Mouse (Mus musculus): ENCODE measurements around the gene Plcg1. TPM values are rescaled to one million over a fixed set of nuclear protein-coding genes. Genes with fewer than 3 reads are reported as not detected.

The Plcg1 gene
- polyA plus RNA-seq, 1 experiment from 2014 or later, result 32.5 TPM

- WGBS, result 82% methylated on average over 8 of the region's 8 CpGs
- Histone ChIP-seq H3K9ac (ENCODE audit: low read depth, low read length) (no peak overlapping the region), H3K27me3 (ENCODE audit: insufficient read depth, low read length) (no peaks in the 10 kb centered on the region), H3K36me3 (ENCODE audit: insufficient read depth, low read length) (peaks cover 15% of the 10 kb centered on the region; the same call in 1 of the 2 replicates), H3K9me3 (replicated peaks; ENCODE audit: low read length) (no peaks in the 10 kb centered on the region), H3K27ac (no peak overlapping the region), H3K4me2 (ENCODE audit: low read length) (no peak overlapping the region), H3K4me3 (replicated peaks; ENCODE audit: low read depth, low read length) (no peak overlapping the region), H3K4me1 (replicated peaks; ENCODE audit: insufficient read depth, low read length) (no peaks in the 10 kb centered on the region)
- DNase-seq (ENCODE audit: low spot score) (no peak), ATAC-seq (replicated peaks; ENCODE audit: low FRiP score, low read depth) (no peak)
- TF ChIP-seq CTCF (IDR thresholded peaks at IDR 0.05; ENCODE audit: low read depth), result no peak
Observed at GRCm38 (mm10) chr2:160771325-160772276, 40.5 kb downstream of the Plcg1 start.

- Histone ChIP-seq H3K27ac (no peak overlapping the region), H3K4me1 (replicated peaks; ENCODE audit: insufficient read depth, low read length) (no peaks in the 10 kb centered on the region), H3K27me3 (ENCODE audit: insufficient read depth, low read length) (no peaks in the 10 kb centered on the region), H3K36me3 (ENCODE audit: insufficient read depth, low read length) (peaks cover 10% of the 10 kb centered on the region; the same call in 1 of the 2 replicates), H3K9me3 (replicated peaks; ENCODE audit: low read length) (no peaks in the 10 kb centered on the region), H3K4me2 (ENCODE audit: low read length) (no peak overlapping the region), H3K4me3 (replicated peaks; ENCODE audit: low read depth, low read length) (no peak overlapping the region), H3K9ac (ENCODE audit: low read depth, low read length) (no peak overlapping the region)
- 72% methylated on average over 2 of the region's 2 CpGs for WGBS
- no peak for ATAC-seq (replicated peaks; ENCODE audit: low FRiP score, low read depth)
- DNase-seq (ENCODE audit: low spot score), result no peak
- TF ChIP-seq CTCF (IDR thresholded peaks at IDR 0.05; ENCODE audit: low read depth), result no peak
Observed at GRCm38 (mm10) chr2:160778034-160778433, 46.9 kb downstream of the Plcg1 start.

- DNase-seq (ENCODE audit: low spot score) (no peak), ATAC-seq (replicated peaks; ENCODE audit: low FRiP score, low read depth) (no peak)
- Histone ChIP-seq H3K27ac (no peak overlapping the region), H3K9ac (ENCODE audit: low read depth, low read length) (no peak overlapping the region), H3K4me3 (replicated peaks; ENCODE audit: low read depth, low read length) (no peak overlapping the region), H3K27me3 (ENCODE audit: insufficient read depth, low read length) (no peaks in the 10 kb centered on the region), H3K4me2 (ENCODE audit: low read length) (no peak overlapping the region), H3K4me1 (replicated peaks; ENCODE audit: insufficient read depth, low read length) (no peaks in the 10 kb centered on the region), H3K36me3 (ENCODE audit: insufficient read depth, low read length) (peaks cover 10% of the 10 kb centered on the region; the same call in 1 of the 2 replicates), H3K9me3 (replicated peaks; ENCODE audit: low read length) (no peaks in the 10 kb centered on the region)
- TF ChIP-seq CTCF (IDR thresholded peaks at IDR 0.05; ENCODE audit: low read depth), result no peak
- WGBS, result 89% methylated on average over 13 of the region's 13 CpGs
Observed at GRCm38 (mm10) chr2:160780154-160780833, 49.2 kb downstream of the Plcg1 start.

- Histone ChIP-seq H3K9ac (ENCODE audit: low read depth, low read length) (no peak overlapping the region), H3K4me1 (replicated peaks; ENCODE audit: insufficient read depth, low read length) (no peaks in the 10 kb centered on the region), H3K36me3 (ENCODE audit: insufficient read depth, low read length) (peaks cover 10% of the 10 kb centered on the region; the same call in 1 of the 2 replicates), H3K27me3 (ENCODE audit: insufficient read depth, low read length) (no peaks in the 10 kb centered on the region), H3K27ac (no peak overlapping the region), H3K4me2 (ENCODE audit: low read length) (no peak overlapping the region), H3K9me3 (replicated peaks; ENCODE audit: low read length) (no peaks in the 10 kb centered on the region), H3K4me3 (replicated peaks; ENCODE audit: low read depth, low read length) (no peak overlapping the region)
- no peak for DNase-seq (ENCODE audit: low spot score)
- no peak for ATAC-seq (replicated peaks; ENCODE audit: low FRiP score, low read depth)
- 98% methylated on average over 2 of the region's 2 CpGs for WGBS
- TF ChIP-seq CTCF (IDR thresholded peaks at IDR 0.05; ENCODE audit: low read depth), result no peak
Observed at GRCm38 (mm10) chr2:160780834-160781219, 49.7 kb downstream of the Plcg1 start.

GRCm38 (mm10) chr2:160786333-160786732 is 55.2 kb downstream of the Plcg1 start:
- Histone ChIP-seq H3K9ac (ENCODE audit: low read depth, low read length) (no peak overlapping the region), H3K4me3 (replicated peaks; ENCODE audit: low read depth, low read length) (no peak overlapping the region), H3K27me3 (ENCODE audit: insufficient read depth, low read length) (no peaks in the 10 kb centered on the region), H3K9me3 (replicated peaks; ENCODE audit: low read length) (no peaks in the 10 kb centered on the region), H3K36me3 (ENCODE audit: insufficient read depth, low read length) (no peaks in the 10 kb centered on the region), H3K4me1 (replicated peaks; ENCODE audit: insufficient read depth, low read length) (no peaks in the 10 kb centered on the region), H3K4me2 (ENCODE audit: low read length) (no peak overlapping the region), H3K27ac (no peak overlapping the region)
- no peak for DNase-seq (ENCODE audit: low spot score)
- ATAC-seq (replicated peaks; ENCODE audit: low FRiP score, low read depth), result no peak
- WGBS, result 73% methylated on average over 1 of the region's 1 CpGs
- TF ChIP-seq CTCF (IDR thresholded peaks at IDR 0.05; ENCODE audit: low read depth), result no peak

- H3K27ac ChIP-seq, result no peak overlapping the region
- DNase-seq (ENCODE audit: low spot score) (no peak), ATAC-seq (replicated peaks; ENCODE audit: low FRiP score, low read depth) (no peak)
- no peak overlapping the region for H3K4me2 ChIP-seq (ENCODE audit: low read length)
- H3K27me3 ChIP-seq (ENCODE audit: insufficient read depth, low read length), result no peaks in the 10 kb centered on the region
- H3K36me3 ChIP-seq (ENCODE audit: insufficient read depth, low read length), result no peaks in the 10 kb centered on the region
- H3K4me1 ChIP-seq (replicated peaks; ENCODE audit: insufficient read depth, low read length), result no peaks in the 10 kb centered on the region
- H3K9ac ChIP-seq (ENCODE audit: low read depth, low read length), result no peak overlapping the region
- H3K9me3 ChIP-seq (replicated peaks; ENCODE audit: low read length), result no peaks in the 10 kb centered on the region
- 87% methylated on average over 1 of the region's 1 CpGs for WGBS
- TF ChIP-seq CTCF (IDR thresholded peaks at IDR 0.05; ENCODE audit: low read depth), result no peak
- H3K4me3 ChIP-seq (replicated peaks; ENCODE audit: low read depth, low read length), result no peak overlapping the region
Observed at GRCm38 (mm10) chr2:160789046-160789445, 57.9 kb downstream of the Plcg1 start.
